Mouse (Mus musculus) mesoderm, embryonic 11.5 days (tissue): ENCODE data around the gene Olfr1328.
"Not testable (repeated sequence)": the region's sequence is repeated elsewhere in the genome, so short reads cannot be mapped to it uniquely, and the experiment has no call there.

Source experiments
- DNase-seq: peaks from one replicate; pipeline ENCODE4 v3.0.0-alpha.2; 2012; ENCODE audit warnings: low read depth, low spot score

Olfr1328 gene

DNA sequence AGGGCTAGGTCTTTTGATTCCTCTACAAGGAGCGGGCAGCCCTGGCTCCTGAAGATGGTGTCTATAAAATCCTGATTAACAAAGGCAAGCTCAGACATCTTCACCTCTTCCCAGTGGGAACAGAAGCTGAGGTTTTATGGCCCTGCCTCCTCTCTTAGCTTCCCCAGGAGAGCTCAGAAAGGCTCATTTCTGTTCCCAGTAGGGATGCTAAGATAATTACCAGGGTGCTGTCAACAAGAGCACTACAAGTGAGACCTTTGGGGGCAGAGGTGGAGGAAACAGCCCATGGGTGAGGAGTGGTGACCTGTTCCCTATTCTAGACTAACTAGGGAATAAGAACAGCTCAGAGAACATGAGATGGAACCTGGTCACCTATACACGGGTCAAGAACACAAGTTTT lies at the start of gene Olfr1328:
TSS of gene Olfr1328 (minus strand) at position 101 of the 400 bp plus-strand sequence.
- DNase-seq, result no peak

DNA sequence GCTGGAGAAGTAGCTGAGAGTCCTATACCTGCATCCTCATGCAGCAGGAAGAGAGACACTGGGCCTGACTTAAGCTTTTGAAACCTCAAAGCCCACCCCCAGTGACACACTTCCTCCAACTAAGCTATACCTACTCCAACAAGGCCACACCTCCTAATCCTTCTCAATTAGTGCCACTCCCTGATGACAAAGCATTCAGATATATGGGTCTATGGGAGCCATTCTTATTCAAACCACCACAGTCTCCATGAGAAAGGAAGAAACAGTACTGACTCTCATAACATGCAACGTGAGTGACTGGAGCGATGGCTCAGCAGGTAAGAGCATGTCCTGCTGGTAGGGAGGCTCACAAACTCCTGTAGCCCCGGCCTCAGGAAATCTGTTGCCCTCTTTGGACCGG lies 46.9 kb upstream of the Olfr1328 start:
- no peak for DNase-seq

- DNase-seq, result no peak
These were observed 34.9 kb upstream of the Olfr1328 start for GRCm38 (mm10) chr4:118973281-118973680.

- DNase-seq, result no peak
These were observed 29.3 kb upstream of the Olfr1328 start for GRCm38 (mm10) chr4:118967711-118968110.

DNA sequence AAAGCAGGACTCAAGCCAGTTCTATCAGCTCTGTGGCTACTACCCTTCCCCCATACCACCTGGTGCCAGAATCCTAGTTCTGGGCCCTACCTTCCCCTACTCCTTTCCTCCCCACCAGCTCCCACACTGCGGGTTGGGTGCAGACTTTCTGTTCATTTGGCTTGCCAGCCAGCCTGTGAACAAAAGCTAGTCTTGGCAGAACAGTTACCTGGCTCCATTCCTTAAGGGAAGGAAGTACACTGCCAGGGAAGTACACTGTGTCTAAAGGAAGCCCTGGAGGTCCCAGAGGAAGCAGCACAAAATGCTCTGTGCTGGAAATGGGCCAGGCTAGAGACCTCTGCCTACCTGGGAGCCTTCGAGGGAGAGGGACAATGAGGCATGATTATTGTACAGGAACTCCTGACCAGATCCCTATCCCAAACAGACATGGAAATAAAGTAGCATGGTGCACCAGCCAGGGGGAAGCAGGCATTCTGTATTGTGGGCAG lies 22.8 kb upstream of the Olfr1328 start, which contains the start of gene Lao1:
TSS of gene Lao1 (plus strand) at position 438 of the 488 bp plus-strand sequence.
- DNase-seq, result no peak

DNA sequence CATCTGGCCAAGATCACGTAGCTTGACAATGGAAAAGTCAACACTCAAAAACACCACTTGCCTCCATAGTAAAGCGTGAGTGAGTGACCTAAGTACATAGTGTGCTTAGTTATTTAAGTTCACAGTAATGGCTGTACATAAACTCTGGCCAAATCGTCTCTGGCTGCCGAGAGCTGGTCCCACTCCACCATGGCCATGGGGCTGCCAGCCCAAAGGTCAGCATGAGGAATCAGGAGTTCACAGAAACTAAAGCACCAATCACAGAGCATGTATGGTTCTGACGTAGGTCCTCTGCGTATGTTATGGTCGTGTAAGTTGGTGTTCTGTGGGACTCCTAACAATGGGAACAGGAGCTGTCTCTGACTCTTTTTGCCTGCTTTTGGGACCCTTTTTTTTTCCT lies 20.4 kb upstream of the Olfr1328 start:
- DNase-seq, result no peak

GRCm38 (mm10) chr4:118931326-118931725 lies 7.1 kb downstream of the Olfr1328 start:
- DNase-seq, result not testable (repeated sequence)

- DNase-seq, result not testable (repeated sequence)
These were observed 21.0 kb downstream of the Olfr1328 start, which contains the start of gene Olfr1329 for GRCm38 (mm10) chr4:118917365-118917764. Olfr1329 (minus strand) TSS chr4:118917465.

DNA sequence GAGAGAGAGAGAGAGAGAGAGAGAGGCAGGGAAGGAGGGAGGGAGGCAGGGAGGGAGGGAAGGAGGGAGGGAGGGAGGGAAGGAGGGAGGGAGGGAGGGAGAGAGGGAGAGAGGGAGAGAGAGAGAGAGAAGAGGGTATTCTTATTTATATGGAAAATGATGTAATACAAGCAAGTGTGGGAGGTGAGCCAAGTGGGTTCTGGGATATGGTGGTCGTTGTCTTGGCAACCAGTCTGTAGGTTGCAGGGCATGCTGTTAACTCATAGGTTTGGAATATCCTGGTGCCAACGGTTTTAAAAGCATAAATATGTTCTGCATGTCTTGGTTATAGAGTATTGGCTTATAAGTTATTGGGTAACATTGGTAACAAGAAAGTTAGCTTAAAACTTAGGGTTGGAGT lies 36.4 kb downstream of the Olfr1328 start:
- DNase-seq, result no peak

GRCm38 (mm10) chr4:118888297-118888696 lies 50.1 kb downstream of the Olfr1328 start, which contains the start of gene Olfr1330:
Olfr1330 (plus strand) TSS chr4:118888597.
- no peak for DNase-seq
